ENCODE assay signal across 9 mouse cellular contexts in genomic region chr15:89428821-89429351, GRCm38 (mm10). TPM values are rescaled to one million over a fixed set of nuclear protein-coding genes. Genes with fewer than 3 reads are reported as not detected.
A peak's percentile ranks its signal among the peaks of the same experiment; 100 is the strongest.
DNase-seq lines count a peak whose midpoint lies in the region; ATAC-seq and TF ChIP-seq lines count a peak whose summit lies in the region.
"Had no signal": no experiment of that assay in that cellular context is flagged by ENCODE, and none has a peak within 500 bp of the region (broad histone marks: within the 10 kb centered on the region; RNA-seq: fewer than 3 reads in every experiment).

No protein-coding gene starts in this region.

- 4% methylated on average over 22 of the region's 22 CpGs for WGBS in heart, embryonic 15.5 days
- 4% methylated on average over 22 of the region's 22 CpGs for WGBS in forebrain, postnatal 0 days
- WGBS in midbrain, embryonic 10.5 days, result 5% methylated on average over 22 of the region's 22 CpGs

- no peaks in the 10 kb centered on the region for H3K9me3 ChIP-seq in heart, embryonic 15.5 days (replicated peaks)
- H3K9me3 ChIP-seq in MEL (replicated peaks; ENCODE audit: insufficient read depth, low read length), result no peaks in the 10 kb centered on the region
- no peaks in the 10 kb centered on the region for H3K9me3 ChIP-seq in forebrain, postnatal 0 days (ENCODE audit: low read length)
- no peaks in the 10 kb centered on the region for H3K9me3 ChIP-seq in midbrain, embryonic 10.5 days (replicated peaks)

- no peak for TF ChIP-seq CTCF in MEL (IDR thresholded peaks at IDR 0.05 in 2 of 3, conservative IDR thresholded peaks at IDR 0.05 in 1 of 3; ENCODE audit: control insufficient read depth in 1 of 3, insufficient read depth in 1 of 3, low read depth in 2 of 3, low read length in 3 of 3, poor library complexity in 1 of 3, severe bottlenecking in 1 of 3)
- TF ChIP-seq CTCF in forebrain, postnatal 0 days (IDR thresholded peaks at IDR 0.05; ENCODE audit: low read depth), result no peak

- peak overlapping the region; percentile 79 for H3K4me2 ChIP-seq in heart, embryonic 15.5 days
- H3K4me2 ChIP-seq in forebrain, postnatal 0 days (ENCODE audit: low read depth), result peak overlapping the region; percentile 95

- TF ChIP-seq EP300 in MEL (IDR thresholded peaks at IDR 0.05; ENCODE audit: low read depth in 1 of 2, low read length in 2 of 2), result no peak

- H3K4me1 ChIP-seq in heart, embryonic 15.5 days (replicated peaks), result peaks cover 45% of the 10 kb centered on the region
- H3K4me1 ChIP-seq in MEL (ENCODE audit: control insufficient read depth in 1 of 2, insufficient read depth in 2 of 2, low read length in 2 of 2), result peaks cover 0 to 9% of the 10 kb centered on the region in 2 experiments; a peak in 1 of 4 replicates
- peaks cover 10% of the 10 kb centered on the region; the same call in 1 of the 2 replicates for H3K4me1 ChIP-seq in forebrain, postnatal 0 days (ENCODE audit: insufficient read depth)
- H3K4me1 ChIP-seq in midbrain, embryonic 10.5 days, result peaks cover 38% of the 10 kb centered on the region

- no peak for TF ChIP-seq POLR2A in MEL (IDR thresholded peaks at IDR 0.05; ENCODE audit: control insufficient read depth in 1 of 2, insufficient read depth in 1 of 2, low read depth in 1 of 2, low read length in 2 of 2, poor library complexity in 1 of 2)

- peak overlapping the region; percentile 85 for H3K4me3 ChIP-seq in heart, embryonic 15.5 days
- peak overlapping the region; percentile 75 to 84 for H3K4me3 ChIP-seq in MEL (ENCODE audit: control insufficient read depth in 1 of 2, insufficient read depth in 1 of 2, low read depth in 2 of 2, low read length in 2 of 2)
- peak overlapping the region; percentile 65 for H3K4me3 ChIP-seq in forebrain, postnatal 0 days (ENCODE audit: low read depth, low read length)
- H3K4me3 ChIP-seq in midbrain, embryonic 10.5 days, result peak overlapping the region; percentile 84

- no peak for DNase-seq in heart, postnatal 14 days
- no peak for DNase-seq in MEL (ENCODE audit: low read depth, low spot score)
- peak; percentile 35 for DNase-seq in forebrain, postnatal 0 days
- no peak for DNase-seq in midbrain, embryonic 10.5 days (ENCODE audit: low spot score)
- DNase-seq in adrenal gland, adult 2 months, result no peak
- DNase-seq in thymus, postnatal 14 days, result no peak
- DNase-seq in kidney, postnatal 14 days, result no peak

- H3K79me2 ChIP-seq in MEL (ENCODE audit: control insufficient read depth, insufficient read depth, low read length, poor library complexity), result no peaks in the 10 kb centered on the region; the same call in 1 of the 2 replicates

- peak overlapping the region; percentile 96 for H3K27ac ChIP-seq in heart, embryonic 15.5 days
- H3K27ac ChIP-seq in MEL (ENCODE audit: control insufficient read depth, low read depth, low read length), result no peak overlapping the region
- H3K27ac ChIP-seq in forebrain, postnatal 0 days (ENCODE audit: low read depth, low read length), result peak overlapping the region; percentile 42; the same call in 1 of the 2 replicates
- H3K27ac ChIP-seq in midbrain, embryonic 10.5 days (replicated peaks), result peak overlapping the region; percentile 96

- H3K27me3 ChIP-seq in heart, embryonic 15.5 days, result no peaks in the 10 kb centered on the region
- H3K27me3 ChIP-seq in MEL (ENCODE audit: control insufficient read depth in 1 of 2, insufficient read depth in 2 of 2, low read length in 2 of 2), result no peaks in the 10 kb centered on the region
- H3K27me3 ChIP-seq in forebrain, postnatal 0 days (ENCODE audit: insufficient read depth, low read length), result no peaks in the 10 kb centered on the region
- peaks cover 13% of the 10 kb centered on the region; the same call in 1 of the 2 replicates for H3K27me3 ChIP-seq in midbrain, embryonic 10.5 days (ENCODE audit: low read depth, poor library complexity, severe bottlenecking)

- H3K36me3 ChIP-seq in heart, embryonic 15.5 days, result peaks cover 8% of the 10 kb centered on the region; the same call in 1 of the 2 replicates
- peaks cover 0 to 5% of the 10 kb centered on the region in 2 experiments; a peak in 2 of 4 replicates for H3K36me3 ChIP-seq in MEL (ENCODE audit: control insufficient read depth in 1 of 2, insufficient read depth in 2 of 2, low read length in 2 of 2)
- H3K36me3 ChIP-seq in forebrain, postnatal 0 days (ENCODE audit: insufficient read depth), result peaks cover 23% of the 10 kb centered on the region
- H3K36me3 ChIP-seq in midbrain, embryonic 10.5 days, result peaks cover 31% of the 10 kb centered on the region

- ATAC-seq in heart, embryonic 15.5 days (replicated peaks; ENCODE audit: insufficient number of reproducible peaks, insufficient read depth, low FRiP score, low read depth), result peak; percentile 9; the same call in 1 of the 2 replicates
- peak; percentile 15 for ATAC-seq in forebrain, postnatal 0 days

- TF ChIP-seq RAD21 in MEL (IDR thresholded peaks at IDR 0.05; ENCODE audit: low read depth, low read length), result no peak

- intact Hi-C loops in heart, postnatal 14 days (cut with DNase I), result loop anchor here (2.0 kb wide), 1 partner anchor 50 kb away; the partner anchor contains the start of gene Odf3b

- peak overlapping the region; percentile 76 for H3K9ac ChIP-seq in heart, embryonic 15.5 days
- peak overlapping the region; percentile 69 for H3K9ac ChIP-seq in MEL (ENCODE audit: control insufficient read depth, low read depth, low read length, poor library complexity, severe bottlenecking)
- peak overlapping the region; percentile 74 for H3K9ac ChIP-seq in forebrain, postnatal 0 days

TF ChIP-seq in MEL, 35 proteins besides CTCF, POLR2A, EP300 and RAD21 (continues in another document):
- TF ChIP-seq TCF12 (IDR thresholded peaks at IDR 0.05; ENCODE audit: low read depth, low read length) (no peak), E2F4 (IDR thresholded peaks at IDR 0.05; ENCODE audit: borderline replicate concordance, low read depth, low read length) (no peak), SIN3A (IDR thresholded peaks at IDR 0.05; ENCODE audit: low read length) (no peak)

RNA-seq across cellular contexts. Expression of gene C730034F03Rik, which starts 0.5 kb away (rescaled TPM):
- 3.3 and 3.9 TPM in 2 replicates for polyA plus RNA-seq in heart, embryonic 15.5 days (2015; fragmentation: Nextera tagmentation; extraction: Ambion mirVana)
- 1 to 10 TPM; 1.6 to 2.9 TPM for total RNA-seq in heart, postnatal 14 days (2021)
- total RNA-seq in MEL (2012; rRNA removed), result 2.5 and 3.8 TPM in 2 replicates
- polyA plus RNA-seq in MEL (2012; ENCODE audit: insufficient read depth in 1 of 2, insufficient read length in 2 of 2, low read depth in 1 of 2, low replicate concordance in 2 of 2, missing spikeins in 1 of 2), result 1 to 10 TPM in 1 of 2 experiments, not detected in 1; 1.6 TPM
- 0.90 and 1.3 TPM in 2 replicates for total RNA-seq in forebrain, postnatal 0 days (2014; rRNA removed)
- 1.3 and 2.3 TPM in 2 replicates for polyA plus RNA-seq in forebrain, postnatal 0 days (2015; fragmentation: Nextera tagmentation; extraction: Ambion mirVana)
- 4.7 and 5.4 TPM in 2 replicates for polyA plus RNA-seq in midbrain, embryonic 10.5 days (2016; fragmentation: Nextera tagmentation; extraction: Ambion mirVana)
- 1 to 10 TPM in 1 of 2 experiments, under 1 TPM in 1; 0.95 to 2.3 TPM for total RNA-seq in adrenal gland, adult 2 months (2021)
- polyA plus RNA-seq in adrenal gland, adult 2 months (2012; rRNA removed), result 0.29 and 0.52 TPM in 2 replicates

RNA-seq across cellular contexts. Expression of gene Gm44502, which starts 0.6 kb away (rescaled TPM):
- 0.16 and 0.76 TPM in 2 replicates for polyA plus RNA-seq in heart, embryonic 15.5 days (2015; fragmentation: Nextera tagmentation; extraction: Ambion mirVana)
- total RNA-seq in heart, postnatal 14 days (2021), result 10 to 100 TPM; 11.0 to 14.6 TPM
- not detected in 2 replicates for total RNA-seq in MEL (2012; rRNA removed)
- not detected for polyA plus RNA-seq in MEL (2012; ENCODE audit: insufficient read depth in 1 of 2, insufficient read length in 2 of 2, low read depth in 1 of 2, low replicate concordance in 2 of 2, missing spikeins in 1 of 2)
- total RNA-seq in forebrain, postnatal 0 days (2014; rRNA removed), result 1.7 and 1.8 TPM in 2 replicates
- polyA plus RNA-seq in forebrain, postnatal 0 days (2015; fragmentation: Nextera tagmentation; extraction: Ambion mirVana), result not detected in 2 replicates
- polyA plus RNA-seq in midbrain, embryonic 10.5 days (2016; fragmentation: Nextera tagmentation; extraction: Ambion mirVana), result 0.20 TPM in 1 of 2 replicates, not detected in the other
- total RNA-seq in adrenal gland, adult 2 months (2021), result 1 to 10 TPM in 1 of 2 experiments, not detected in 1; 5.8 TPM
- 8.2 and 10.6 TPM in 2 replicates for polyA plus RNA-seq in adrenal gland, adult 2 months (2012; rRNA removed)

RNA-seq across cellular contexts. Expression of gene Chkb, which starts 0.8 kb away (rescaled TPM):
- polyA plus RNA-seq in heart, embryonic 15.5 days (2015; fragmentation: Nextera tagmentation; extraction: Ambion mirVana), result 72.7 and 73.8 TPM in 2 replicates
- total RNA-seq in heart, postnatal 14 days (2021), result 10 to 100 TPM; 50.9 to 59.9 TPM
- total RNA-seq in MEL (2012; rRNA removed), result 19.3 and 19.5 TPM in 2 replicates
- 10 to 100 TPM in 1 of 2 experiments, not detected in 1; 51.3 TPM for polyA plus RNA-seq in MEL (2012; ENCODE audit: insufficient read depth in 1 of 2, insufficient read length in 2 of 2, low read depth in 1 of 2, low replicate concordance in 2 of 2, missing spikeins in 1 of 2)
- 56.9 and 59.9 TPM in 2 replicates for total RNA-seq in forebrain, postnatal 0 days (2014; rRNA removed)
- 78.2 and 92.4 TPM in 2 replicates for polyA plus RNA-seq in forebrain, postnatal 0 days (2015; fragmentation: Nextera tagmentation; extraction: Ambion mirVana)
- polyA plus RNA-seq in midbrain, embryonic 10.5 days (2016; fragmentation: Nextera tagmentation; extraction: Ambion mirVana), result 44.1 and 53.4 TPM in 2 replicates
- total RNA-seq in adrenal gland, adult 2 months (2021), result 10 to 100 TPM; 50.7 to 66.8 TPM
- polyA plus RNA-seq in adrenal gland, adult 2 months (2012; rRNA removed), result 39.4 and 52.6 TPM in 2 replicates

RNA-seq across cellular contexts. Expression of gene Cpt1b, which starts 3.2 kb away (rescaled TPM):
- 169 and 195 TPM in 2 replicates for polyA plus RNA-seq in heart, embryonic 15.5 days (2015; fragmentation: Nextera tagmentation; extraction: Ambion mirVana)
- total RNA-seq in heart, postnatal 14 days (2021), result 100 to 1,000 TPM; 596 TPM
- total RNA-seq in MEL (2012; rRNA removed), result 0.92 and 1.4 TPM in 2 replicates
- polyA plus RNA-seq in MEL (2012; ENCODE audit: insufficient read depth in 1 of 2, insufficient read length in 2 of 2, low read depth in 1 of 2, low replicate concordance in 2 of 2, missing spikeins in 1 of 2), result 1 to 10 TPM in 1 of 2 experiments, not detected in 1; 2.0 TPM
- 5.0 TPM in 2 replicates for total RNA-seq in forebrain, postnatal 0 days (2014; rRNA removed)
- polyA plus RNA-seq in forebrain, postnatal 0 days (2015; fragmentation: Nextera tagmentation; extraction: Ambion mirVana), result 1.1 and 1.3 TPM in 2 replicates
- polyA plus RNA-seq in midbrain, embryonic 10.5 days (2016; fragmentation: Nextera tagmentation; extraction: Ambion mirVana), result 0.83 and 0.97 TPM in 2 replicates
- 100 to 1,000 TPM; 139 to 200 TPM for total RNA-seq in adrenal gland, adult 2 months (2021)
- polyA plus RNA-seq in adrenal gland, adult 2 months (2012; rRNA removed), result 116 and 120 TPM in 2 replicates

RNA-seq across cellular contexts. Expression of gene Syce3, which starts 18.6 kb away (rescaled TPM):
- not detected in 2 replicates for polyA plus RNA-seq in heart, embryonic 15.5 days (2015; fragmentation: Nextera tagmentation; extraction: Ambion mirVana)
- total RNA-seq in heart, postnatal 14 days (2021), result not detected
- 0.82 and 1.5 TPM in 2 replicates for total RNA-seq in MEL (2012; rRNA removed)
- polyA plus RNA-seq in MEL (2012; ENCODE audit: insufficient read depth in 1 of 2, insufficient read length in 2 of 2, low read depth in 1 of 2, low replicate concordance in 2 of 2, missing spikeins in 1 of 2), result 1 to 10 TPM in 1 of 2 experiments, not detected in 1; 1.4 TPM
- total RNA-seq in forebrain, postnatal 0 days (2014; rRNA removed), result not detected in 2 replicates
- polyA plus RNA-seq in forebrain, postnatal 0 days (2015; fragmentation: Nextera tagmentation; extraction: Ambion mirVana), result 0.49 TPM in 1 of 2 replicates, not detected in the other
- not detected in 2 replicates for polyA plus RNA-seq in midbrain, embryonic 10.5 days (2016; fragmentation: Nextera tagmentation; extraction: Ambion mirVana)
- total RNA-seq in adrenal gland, adult 2 months (2021), result not detected
- polyA plus RNA-seq in adrenal gland, adult 2 months (2012; rRNA removed), result not detected in 2 replicates
- total RNA-seq: left cerebral cortex, postnatal 36 days had no signal
